Mouse (Mus musculus) gastrocnemius, postnatal 4 days (tissue): Measurements from ENCODE around the gene Ube2a. TPM values are rescaled to one million over a fixed set of nuclear protein-coding genes. Genes with fewer than 3 reads are reported as not detected.

Experiments used
- DNase-seq, 2 experiments: peaks; one replicate each; pipeline ENCODE4 v3.0.0; 2021 to 2022; ENCODE audit warnings: low spot score in 2 of 2, mixed read lengths in 2 of 2
- long read RNA-seq, 2 experiments: library from polyadenylated mRNA; stranded (forward); transcript quantifications; one replicate each; pipeline ENCODE4 v2.0.0; 2021
- total RNA-seq, 2 experiments: library from RNA; stranded (reverse); gene quantifications; 2 replicates each; pipeline ENCODE4 v1.2.3; 2021

The Ube2a gene
- total RNA-seq = 10 to 100 TPM; 40.0 to 50.1 TPM
- long read RNA-seq, experiment 1, transcript Ube2a-201 (6 exons, 1,732 nt) = major isoform, 22 of 23 reads
- long read RNA-seq, experiment 1, partial matches to known transcripts = 0 of 23 reads
- long read RNA-seq, experiment 1, other reads (novel, unspliced or antisense) = 0 of 23 reads
- long read RNA-seq, experiment 2, transcript Ube2a-201 (6 exons, 1,732 nt) = major isoform, 21 of 21 reads
- long read RNA-seq, experiment 2, partial matches to known transcripts = 0 of 21 reads
- long read RNA-seq, experiment 2, other reads (novel, unspliced or antisense) = 0 of 21 reads

DNA sequence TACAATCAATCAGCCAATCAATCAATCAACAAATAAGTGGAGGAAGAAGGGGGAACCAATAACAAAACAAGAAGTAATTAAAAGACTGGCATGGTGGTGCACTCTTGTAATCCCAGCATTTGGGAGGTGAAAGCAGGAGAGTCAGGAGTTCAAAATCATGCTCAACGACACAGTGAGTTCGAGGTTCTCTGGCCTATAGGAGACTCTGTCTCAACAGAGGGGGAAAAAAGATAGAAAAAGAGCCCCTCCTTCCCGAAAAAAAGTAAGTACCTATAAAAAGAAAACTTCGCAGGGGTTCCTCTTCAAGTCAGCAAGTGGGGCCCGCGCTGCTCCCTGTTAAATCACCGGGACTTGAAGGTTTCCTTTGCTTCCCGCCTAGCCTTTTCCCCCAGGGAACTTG, at the start of gene Ube2a, which contains the start of gene C330007P06Rik:
Ube2a (plus strand) TSS at position 136 of the 400 bp plus-strand sequence.
C330007P06Rik (minus strand) TSS at position 347 of the 400 bp plus-strand sequence.
- DNase-seq = no peak

DNA sequence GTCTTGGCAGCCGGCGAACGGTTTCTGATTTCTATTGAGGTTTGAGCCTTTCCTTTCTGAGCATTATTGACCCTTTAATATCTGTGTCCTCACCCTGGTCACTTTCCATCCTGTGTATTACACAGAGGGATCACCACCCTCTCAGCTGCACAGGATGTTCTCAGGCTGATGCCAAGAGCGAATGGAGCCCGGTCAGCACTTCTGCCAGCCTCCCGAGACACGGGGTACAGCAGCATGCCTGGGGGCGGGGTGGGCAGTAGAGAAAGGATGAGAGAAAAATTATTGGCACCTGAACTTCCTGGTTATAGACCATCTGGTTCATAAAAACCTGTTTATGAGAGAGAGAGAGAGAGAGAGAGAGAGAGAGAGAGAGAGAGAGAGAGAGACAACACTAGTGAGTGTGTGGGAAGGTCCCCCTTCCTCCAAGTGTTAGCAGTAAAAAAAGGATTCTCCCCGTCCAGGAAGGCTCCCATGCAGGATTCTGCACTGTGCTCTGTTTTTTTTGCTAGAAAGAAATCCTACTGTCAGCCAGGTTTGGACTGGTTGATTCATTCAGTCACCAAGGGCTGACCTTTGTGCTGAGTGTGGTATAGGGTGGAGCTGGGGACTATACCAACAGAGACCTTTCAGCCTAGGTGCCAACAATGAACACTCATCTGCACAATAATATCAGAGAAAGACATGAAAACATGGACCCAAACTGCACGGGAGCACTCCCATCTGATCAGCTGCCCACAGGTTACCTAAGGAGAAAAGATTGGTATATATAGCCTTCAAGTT, 49.6 kb upstream of the Ube2a start:
- no peak for DNase-seq

DNA sequence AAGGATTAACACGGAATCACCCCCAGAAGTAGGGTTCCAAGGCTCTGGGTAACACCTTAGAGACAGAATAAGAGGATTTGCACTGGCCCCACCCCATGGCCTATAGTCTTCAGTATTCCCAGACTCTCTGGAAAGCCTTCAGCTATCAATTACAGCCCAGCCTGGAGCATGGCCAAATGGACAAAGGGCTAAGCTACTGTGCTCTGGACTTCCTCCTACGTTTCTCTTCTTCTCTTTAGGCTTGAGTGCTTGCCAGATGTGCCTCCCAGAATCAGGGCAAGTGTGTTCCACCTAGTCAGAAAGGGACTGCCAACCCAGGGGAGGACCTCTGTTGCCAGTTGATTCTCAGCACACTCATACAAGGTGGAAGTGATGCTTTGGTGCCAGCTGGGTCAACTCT, 48.7 kb upstream of the Ube2a start:
- no peak for DNase-seq

DNA sequence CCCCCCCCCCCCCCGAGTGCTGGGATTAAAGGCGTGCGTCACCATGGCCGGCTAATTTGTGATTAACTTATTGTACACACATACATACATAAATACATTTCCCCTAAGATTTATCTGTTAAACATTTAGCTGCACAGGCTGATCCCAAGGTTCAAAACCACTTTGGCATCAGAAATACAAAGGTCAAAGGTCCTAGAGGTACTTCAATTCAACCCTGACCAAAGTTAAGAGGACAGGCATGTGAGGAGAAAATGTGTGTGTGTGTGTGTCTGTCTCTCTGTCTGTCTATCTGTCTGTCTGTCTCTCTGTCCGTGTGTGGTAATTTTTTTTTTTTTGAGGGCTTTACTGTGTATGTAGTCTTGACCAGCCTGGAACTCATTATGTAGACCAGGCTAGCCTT, 46.8 kb upstream of the Ube2a start:
- DNase-seq = no peak

DNA sequence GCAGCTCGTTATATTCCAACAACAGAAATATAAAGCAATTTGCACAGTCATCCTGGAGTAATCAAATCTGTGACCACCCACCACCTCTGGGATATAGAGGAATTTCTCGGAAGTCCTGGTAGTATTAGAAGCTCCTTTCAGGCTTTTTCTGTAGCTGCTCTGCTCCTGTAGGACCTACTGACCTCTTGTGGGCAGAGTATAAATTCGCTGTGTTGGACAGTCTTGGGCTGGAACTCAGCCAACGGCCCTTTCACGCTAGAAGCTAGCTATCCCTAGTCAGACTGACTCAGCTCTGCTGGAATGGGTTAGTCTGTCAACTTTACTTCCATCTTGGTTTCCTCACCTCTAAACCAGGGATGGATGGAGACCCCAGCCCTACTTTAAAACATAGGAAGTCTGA, 43.4 kb upstream of the Ube2a start:
- DNase-seq = peak in 1 of 2 experiments; percentile 37

DNA sequence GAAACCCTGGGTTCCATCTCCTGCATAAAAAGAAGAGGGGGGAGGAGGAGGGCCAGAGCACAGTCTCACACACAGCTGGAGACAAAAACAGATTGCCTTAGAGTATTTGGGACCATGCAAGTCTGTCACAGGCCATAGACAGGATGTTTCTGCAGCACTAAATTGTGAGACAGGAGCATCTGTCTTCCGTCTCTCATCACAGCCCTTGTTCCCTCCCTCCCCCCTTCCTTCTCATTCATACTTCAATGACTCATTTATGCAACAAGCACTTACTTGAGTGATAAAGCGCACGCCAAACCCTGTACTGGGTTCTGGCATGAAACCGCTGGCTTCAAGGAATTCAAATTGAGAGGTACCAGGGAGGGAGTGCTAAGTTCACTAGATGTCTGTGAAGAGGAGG, 42.1 kb upstream of the Ube2a start:
- DNase-seq = no peak

DNA sequence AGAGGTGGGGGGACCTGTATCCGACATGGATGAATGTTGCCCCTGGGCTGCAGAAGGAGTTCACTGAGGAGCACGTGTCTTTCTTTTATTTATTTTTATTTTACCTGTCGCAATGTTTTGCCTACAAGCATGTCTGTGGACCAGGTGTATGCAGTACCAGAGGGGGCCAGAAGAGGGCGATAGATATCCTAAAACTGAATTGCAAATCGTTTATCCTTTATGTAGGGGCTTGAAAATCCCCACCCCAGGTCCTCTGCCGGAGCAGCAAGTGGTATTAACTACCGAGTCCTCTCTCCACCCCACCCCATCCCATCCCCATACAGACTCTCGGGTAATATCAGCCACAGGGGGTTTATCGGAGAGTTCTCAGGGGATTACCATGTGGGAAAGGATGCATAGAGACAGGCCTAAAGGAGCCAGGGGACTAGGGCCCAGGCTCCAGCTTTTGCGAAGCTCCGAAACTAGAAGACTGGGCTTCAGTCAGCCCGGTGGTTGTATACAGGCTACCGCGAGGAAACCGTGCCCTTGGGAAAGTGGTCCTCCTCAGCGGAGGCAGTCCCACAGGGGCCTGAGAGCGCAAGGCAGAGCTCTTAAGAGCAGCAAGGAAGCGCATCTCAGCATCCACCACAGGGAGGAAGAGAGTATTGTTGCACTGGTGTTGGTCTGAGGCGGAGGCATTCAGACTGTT, 40.2 kb upstream of the Ube2a start:
- peak; percentile 23 to 52 for DNase-seq

DNA sequence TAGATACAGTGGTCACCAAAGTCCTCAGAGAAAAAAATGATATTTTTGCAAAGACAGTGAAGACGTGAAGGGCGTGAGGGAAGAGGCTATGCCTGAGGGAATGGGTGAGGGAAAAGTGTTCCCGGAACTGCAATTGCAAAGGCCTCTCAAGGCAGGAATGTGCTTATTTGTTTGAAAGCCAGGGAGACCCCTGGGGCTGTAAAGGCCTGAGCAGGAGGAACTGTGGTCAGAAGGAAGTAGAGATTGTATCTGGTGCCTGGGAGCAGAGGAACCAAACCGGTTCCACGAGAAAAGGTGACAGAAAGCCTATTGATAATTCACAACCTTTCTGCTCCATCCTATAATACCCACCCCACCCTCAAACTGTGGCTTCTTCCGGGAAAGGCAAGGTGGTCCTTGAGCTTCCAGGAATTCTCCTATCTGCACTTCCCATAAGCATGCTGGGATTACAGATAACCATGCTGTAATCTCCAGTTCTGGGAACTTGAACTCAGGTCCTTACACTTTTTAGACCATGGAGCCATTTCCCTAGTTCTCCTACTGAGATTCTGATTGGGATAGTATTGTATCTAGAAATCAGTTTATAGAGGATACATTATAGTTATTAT, 36.5 kb upstream of the Ube2a start:
- DNase-seq = no peak

DNA sequence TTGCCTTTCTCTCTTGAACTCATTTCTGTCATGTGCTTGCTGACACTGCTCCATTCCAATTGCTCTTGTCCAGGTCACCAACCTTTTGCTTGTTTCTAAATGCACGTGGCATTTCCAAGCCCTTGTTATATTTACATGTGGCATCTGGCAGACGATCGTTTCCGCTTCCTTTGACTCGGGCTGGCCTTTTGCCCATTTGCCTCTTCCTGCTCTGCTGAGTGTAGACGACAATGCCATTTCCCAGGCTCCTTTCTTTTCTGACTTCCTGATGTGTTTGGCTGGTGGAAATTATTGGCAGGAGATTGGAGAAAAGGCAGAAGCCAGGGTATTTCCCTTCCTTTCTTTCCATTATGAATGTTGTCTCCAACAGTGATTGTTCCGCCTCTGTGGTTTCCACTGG, 34.3 kb upstream of the Ube2a start:
- peak in 1 of 2 experiments; percentile 9 for DNase-seq

DNA sequence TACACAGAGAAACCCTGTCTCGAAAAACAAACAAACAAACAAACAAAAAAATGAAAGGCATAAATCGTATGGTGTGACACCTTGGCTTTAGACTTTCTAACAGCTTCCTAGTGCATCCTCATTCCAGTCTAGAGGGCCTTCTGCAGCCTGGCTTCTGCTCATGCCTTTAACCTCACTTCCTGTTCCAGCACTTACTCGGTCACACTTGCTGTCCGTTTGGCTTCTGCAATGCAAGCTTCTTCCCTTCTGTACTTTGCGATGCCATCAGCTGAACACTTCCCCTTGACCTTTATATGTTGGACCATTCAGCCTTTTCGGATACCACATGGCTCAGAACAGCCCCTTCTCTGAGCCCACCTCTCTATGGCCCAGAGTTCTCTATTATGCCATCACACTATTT, 32.0 kb upstream of the Ube2a start:
- DNase-seq = no peak

DNA sequence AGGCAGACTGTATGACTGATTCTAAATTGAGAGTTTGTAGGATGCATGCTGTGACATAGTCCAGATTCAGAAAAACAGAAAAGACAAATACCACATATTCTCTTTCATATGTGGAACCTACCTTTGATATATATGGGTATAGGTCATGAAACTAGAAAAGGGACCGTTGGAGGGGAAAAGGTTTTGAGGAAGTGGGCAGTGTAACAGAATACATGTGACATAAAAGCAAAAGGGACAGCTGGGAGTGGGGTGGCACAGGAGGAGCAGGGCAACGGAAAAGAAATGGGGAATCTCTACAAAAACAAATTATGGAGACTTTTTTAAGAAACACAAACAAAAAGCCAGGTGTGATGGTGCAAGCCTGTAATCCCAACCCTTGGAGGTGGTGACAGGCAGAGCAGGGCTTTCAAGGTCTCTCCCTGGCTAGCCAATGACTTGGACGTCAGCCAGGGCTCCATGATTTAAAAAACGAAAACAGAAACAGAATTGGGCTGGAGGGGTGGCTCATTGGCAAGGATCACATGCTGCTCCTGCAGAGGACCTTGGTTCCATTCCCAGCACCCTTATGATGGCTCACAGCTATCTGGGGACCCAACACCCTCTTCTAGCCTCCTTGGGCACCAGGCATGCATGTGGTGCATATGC, 30.2 kb upstream of the Ube2a start:
- no peak for DNase-seq

DNA sequence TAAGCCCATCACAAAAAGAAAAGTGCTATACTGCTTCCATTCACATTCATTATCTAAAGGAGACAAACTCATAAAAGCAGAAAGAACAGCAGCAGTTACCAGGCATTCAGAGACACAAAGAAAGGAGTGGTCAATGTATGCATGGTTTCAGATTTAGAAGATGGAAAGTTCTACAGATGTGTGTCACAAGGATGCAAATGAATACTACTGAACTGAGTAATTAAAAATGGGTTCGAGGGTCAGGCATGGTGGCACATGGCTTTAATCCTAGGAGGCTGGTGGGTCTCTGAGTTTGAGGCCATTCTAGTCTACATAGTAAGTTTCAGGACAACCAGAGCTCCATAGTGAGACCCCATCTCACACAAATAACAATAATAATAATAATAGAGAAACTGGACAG, 26.5 kb upstream of the Ube2a start:
- DNase-seq = no peak

DNA sequence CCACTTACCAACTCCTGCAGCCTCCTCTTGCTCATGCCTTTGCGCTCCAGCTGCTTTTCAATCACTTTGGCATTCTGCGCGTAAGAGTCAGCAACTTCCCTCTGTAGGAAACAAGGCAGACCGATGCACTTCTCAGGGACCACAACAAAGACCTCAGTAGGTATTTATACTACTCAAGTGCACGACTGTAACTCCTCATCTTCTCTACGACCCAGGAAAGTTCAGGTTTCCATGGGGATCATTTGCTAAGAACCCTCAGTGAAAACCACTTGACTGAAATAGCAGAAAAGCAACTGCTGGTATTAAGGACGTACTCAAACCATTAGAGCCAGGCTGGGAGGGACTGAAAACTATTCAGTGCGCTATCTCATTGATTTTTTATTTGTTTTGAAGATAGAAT, 21.1 kb upstream of the Ube2a start:
- no peak for DNase-seq

DNA sequence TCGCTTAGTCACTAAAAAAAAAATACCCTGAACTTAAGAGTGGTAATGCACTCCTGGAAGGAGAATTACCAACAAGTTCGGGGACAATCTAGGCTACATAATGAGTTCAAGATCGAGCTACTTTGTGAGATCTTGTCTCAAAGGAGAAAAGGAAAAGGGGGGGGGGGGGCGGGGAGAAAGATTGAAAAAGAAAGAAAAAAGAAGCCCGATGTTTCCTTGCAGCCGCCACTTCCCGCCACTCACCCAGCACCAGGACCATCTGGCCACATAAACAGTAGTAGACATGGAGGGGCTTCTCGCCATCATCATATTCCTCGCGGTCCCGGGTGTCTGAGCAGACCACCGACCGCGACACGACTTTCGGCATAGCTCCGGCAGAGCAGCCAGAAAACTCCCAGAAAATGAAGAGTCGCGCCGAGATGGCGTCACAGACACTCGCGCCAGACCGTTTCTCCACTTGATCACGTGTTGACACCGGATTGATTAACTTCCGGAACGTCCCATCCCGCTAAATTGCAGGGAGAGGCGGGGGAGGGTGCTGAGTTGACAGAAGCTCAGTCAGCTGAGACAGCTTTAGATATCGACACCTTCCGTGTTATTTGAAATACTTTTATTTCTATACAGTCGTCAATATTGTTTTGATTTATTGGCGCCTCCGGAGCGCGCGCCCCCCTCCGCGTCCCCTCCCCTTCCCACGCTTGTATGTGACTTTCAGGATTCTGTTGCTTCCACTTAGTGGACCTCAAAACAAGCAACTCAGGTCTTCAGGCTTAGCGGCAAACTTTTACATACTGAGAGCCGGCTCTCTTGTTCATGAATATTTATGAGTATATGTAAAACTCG, 9.7 kb upstream of the Ube2a start:
- DNase-seq = peak; percentile 65 to 79

DNA sequence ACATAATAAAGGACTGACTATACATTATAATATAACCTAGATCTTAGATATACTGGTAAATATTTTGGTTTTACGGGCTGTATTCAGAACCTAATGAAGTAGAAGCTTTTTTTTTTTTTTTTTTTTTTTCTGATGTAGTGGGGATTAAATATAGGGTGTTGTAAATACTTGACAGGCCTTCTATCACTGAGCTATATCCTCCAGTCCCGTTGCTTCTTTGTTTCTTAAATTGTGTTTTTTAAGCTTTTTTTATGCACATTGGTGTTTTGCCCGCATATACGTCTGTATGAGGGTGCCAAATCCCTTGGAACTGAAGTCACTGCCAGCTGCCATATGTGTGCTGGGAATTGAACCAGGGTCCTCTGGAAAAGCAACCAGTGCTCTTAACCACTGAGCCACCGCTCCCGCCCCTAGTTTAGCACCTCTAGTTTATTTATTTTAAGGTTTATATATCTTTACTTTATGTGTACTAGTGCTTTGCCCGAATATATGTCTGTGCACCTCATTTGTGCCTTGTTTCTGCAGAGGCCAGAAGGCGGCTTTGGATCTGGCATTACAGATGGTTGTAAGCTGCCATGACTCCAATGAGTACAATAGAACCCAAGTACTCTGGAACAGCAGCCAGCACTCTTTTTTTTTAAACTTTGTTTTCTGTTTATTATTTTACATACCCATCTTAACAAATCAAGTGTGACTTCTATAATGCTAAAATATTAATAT, 8.9 kb upstream of the Ube2a start:
- DNase-seq = no peak

DNA sequence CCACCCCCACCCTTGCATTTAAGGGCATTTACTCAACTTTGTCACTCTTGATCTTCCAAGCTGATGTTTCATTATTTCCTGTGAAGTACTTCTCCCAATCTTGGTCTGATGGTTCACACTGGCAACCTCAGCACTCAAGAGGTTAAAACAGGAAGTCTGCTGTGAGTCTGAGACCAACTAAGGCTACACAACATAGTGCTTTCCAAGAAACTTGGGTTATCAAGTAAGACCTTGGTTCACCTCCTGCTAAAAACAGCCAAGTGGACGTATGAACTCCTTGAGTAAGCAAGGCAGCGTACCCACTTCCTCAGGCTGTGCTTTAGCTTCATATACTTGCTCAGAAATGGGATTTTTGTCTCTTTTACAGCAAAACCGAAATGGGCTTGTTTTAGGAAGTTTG, 3.3 kb upstream of the Ube2a start:
- DNase-seq = no peak

DNA sequence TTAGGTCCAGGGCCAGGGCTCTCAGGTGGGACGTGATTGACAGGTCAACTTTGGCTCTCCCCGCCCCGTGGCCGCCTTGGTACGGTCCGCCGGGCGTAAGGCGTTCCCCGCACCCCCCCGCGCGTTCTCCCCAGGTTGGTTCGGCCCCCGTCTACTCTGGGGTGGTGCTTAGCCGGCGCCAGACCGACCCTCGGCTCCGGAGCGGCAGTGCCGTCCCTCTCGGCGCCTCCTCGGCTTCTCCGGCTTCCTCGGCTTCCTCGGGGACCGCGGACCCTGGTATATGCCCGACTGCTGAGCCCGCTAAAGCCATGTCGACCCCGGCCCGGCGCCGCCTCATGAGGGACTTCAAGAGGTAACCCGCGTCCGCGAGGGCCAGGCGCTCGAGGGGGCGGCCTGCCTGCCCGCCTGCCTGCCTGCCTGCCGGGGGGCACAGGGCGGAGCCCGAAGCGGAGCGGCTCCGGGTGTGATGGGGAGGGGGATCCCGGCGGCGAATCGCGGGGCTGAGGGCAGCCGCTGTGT, 537 bp downstream of the Ube2a start:
- peak; percentile 70 to 83 for DNase-seq

DNA sequence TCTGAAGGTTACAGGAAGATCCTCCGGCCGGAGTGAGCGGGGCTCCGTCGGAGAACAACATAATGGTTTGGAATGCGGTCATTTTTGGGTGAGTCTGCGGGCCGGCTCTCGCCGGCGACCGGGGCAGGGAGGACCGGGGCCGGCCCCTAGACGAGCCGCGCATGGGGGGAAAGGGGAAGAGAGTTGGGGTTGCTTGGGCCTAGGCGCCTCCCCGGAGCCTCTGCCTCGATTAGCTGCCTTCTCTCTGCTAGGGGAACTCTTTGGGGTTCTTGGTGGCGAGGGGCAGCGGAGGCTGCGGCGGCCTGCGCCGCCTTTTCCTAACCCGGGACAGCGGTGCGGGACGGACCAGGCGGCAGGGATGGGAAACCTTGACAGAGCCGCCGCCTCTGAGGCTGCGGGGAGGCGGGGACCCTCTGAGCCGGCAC, 1.0 kb downstream of the Ube2a start:
- DNase-seq = no peak

DNA sequence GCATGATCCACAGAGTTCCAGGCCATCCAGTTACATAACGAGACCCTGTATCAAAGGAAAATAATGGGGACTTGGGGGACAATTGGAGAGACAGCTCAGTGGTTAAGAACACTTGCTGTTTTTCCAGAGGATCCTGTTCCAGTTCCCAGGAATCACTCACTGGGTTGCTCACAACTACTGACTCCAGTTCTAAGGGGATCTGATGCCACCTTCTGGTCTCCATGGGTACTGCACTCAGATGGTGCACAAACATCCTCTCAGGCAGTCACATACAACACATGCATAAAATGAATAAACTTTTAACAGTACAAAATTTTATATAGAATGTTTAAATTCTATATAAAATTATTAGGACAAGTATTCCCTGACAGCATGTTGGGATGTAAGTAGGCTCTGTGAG, 11.0 kb downstream of the Ube2a start:
- DNase-seq = no peak
